In the genomic region with DNA sequence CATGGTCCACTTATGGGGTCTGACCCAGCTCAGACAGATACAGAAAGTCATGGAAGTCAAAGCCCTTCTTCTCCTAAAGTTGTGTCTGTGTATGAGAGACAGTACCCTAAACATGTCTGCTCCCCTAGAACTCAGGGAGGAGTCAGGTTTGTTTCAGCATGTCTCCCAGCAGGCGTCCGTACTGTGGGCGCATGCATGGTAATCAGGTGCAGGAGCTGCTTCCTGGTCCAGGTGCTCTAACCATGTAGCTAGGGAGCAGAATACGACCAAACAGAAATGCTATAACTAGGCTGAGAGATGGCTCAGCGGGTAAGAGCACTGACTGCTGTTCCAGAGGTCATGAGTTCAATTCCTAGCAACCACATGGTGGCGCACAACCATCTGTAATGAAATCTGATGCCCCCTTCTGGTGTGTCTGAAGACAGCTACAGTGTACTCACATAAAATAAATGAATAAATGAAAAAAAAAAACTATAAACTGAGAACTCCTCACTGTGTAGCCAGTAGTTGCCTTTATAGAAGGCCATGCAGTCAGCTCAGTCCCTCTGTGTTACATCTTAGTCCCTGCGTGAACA, we compare ENCODE assay signal across 10 mouse cellular contexts. TPM values are rescaled to one million over a fixed set of nuclear protein-coding genes. Genes with fewer than 3 reads are reported as not detected.
DNase-seq lines count a peak whose midpoint lies in the region; ATAC-seq and TF ChIP-seq lines count a peak whose summit lies in the region.
"Had no signal": no experiment of that assay in that cellular context is flagged by ENCODE, and none has a peak within 500 bp of the region (broad histone marks: within the 10 kb centered on the region; RNA-seq: fewer than 3 reads in every experiment).

No protein-coding gene starts in this region.

- H3K9me3 ChIP-seq in kidney, postnatal 0 days (replicated peaks; ENCODE audit: low read length), result no peaks in the 10 kb centered on the region
- H3K9me3 ChIP-seq in ES-E14 (ENCODE audit: control insufficient read depth, insufficient read depth, low read depth, low read length), result no peaks in the 10 kb centered on the region
- no peaks in the 10 kb centered on the region for H3K9me3 ChIP-seq in liver, embryonic 15.5 days (replicated peaks)

- no peaks in the 10 kb centered on the region for H3K4me1 ChIP-seq in kidney, postnatal 0 days (replicated peaks; ENCODE audit: insufficient read depth, low read length)
- H3K4me1 ChIP-seq in ES-E14 (ENCODE audit: control insufficient read depth in 2 of 2, insufficient read depth in 2 of 2, low read length in 2 of 2, poor library complexity in 1 of 2), result peaks cover 12 to 31% of the 10 kb centered on the region in 2 experiments
- H3K4me1 ChIP-seq in liver, embryonic 15.5 days (replicated peaks), result peaks cover 40% of the 10 kb centered on the region

- no peak overlapping the region for H3K4me2 ChIP-seq in kidney, postnatal 0 days (ENCODE audit: low read length)
- H3K4me2 ChIP-seq in liver, embryonic 15.5 days, result no peak overlapping the region

- no peak for ATAC-seq in kidney, postnatal 0 days (replicated peaks; ENCODE audit: low FRiP score, low read depth)
- peak; percentile 6; the same call in 1 of the 2 replicates for ATAC-seq in liver, embryonic 15.5 days (ENCODE audit: insufficient read depth)
- ATAC-seq: forebrain, embryonic 14.5 days had no signal

- H3K36me3 ChIP-seq in kidney, postnatal 0 days (ENCODE audit: insufficient read depth, low read length), result no peaks in the 10 kb centered on the region
- no peaks in the 10 kb centered on the region for H3K36me3 ChIP-seq in ES-E14 (ENCODE audit: control insufficient read depth, insufficient read depth, low read length, poor library complexity, severe bottlenecking)
- no peaks in the 10 kb centered on the region for H3K36me3 ChIP-seq in liver, embryonic 15.5 days (replicated peaks)

- no peak overlapping the region for H3K4me3 ChIP-seq in gastrocnemius, adult 2 months
- no peak overlapping the region for H3K4me3 ChIP-seq in kidney, postnatal 0 days (replicated peaks; ENCODE audit: low read depth, low read length)
- no peak overlapping the region for H3K4me3 ChIP-seq in ES-E14 (ENCODE audit: insufficient read depth in 1 of 2, low read depth in 1 of 2, low read length in 2 of 2, poor library complexity in 1 of 2, severe bottlenecking in 1 of 2)
- H3K4me3 ChIP-seq in liver, embryonic 15.5 days (replicated peaks), result no peak overlapping the region

- no peak overlapping the region for H3K27ac ChIP-seq in gastrocnemius, adult 2 months
- H3K27ac ChIP-seq in kidney, postnatal 0 days, result peak overlapping the region; percentile 27; the same call in 1 of the 2 replicates
- H3K27ac ChIP-seq in ES-E14 (ENCODE audit: insufficient read depth, low read depth, low read length, poor library complexity, severe bottlenecking), result peak overlapping the region; percentile 26; the same call in 1 of the 2 replicates
- H3K27ac ChIP-seq in liver, embryonic 15.5 days (replicated peaks), result peak overlapping the region; percentile 71

- H3K27me3 ChIP-seq in kidney, postnatal 0 days (ENCODE audit: insufficient read depth, low read length), result no peaks in the 10 kb centered on the region
- H3K27me3 ChIP-seq in liver, embryonic 15.5 days, result no peaks in the 10 kb centered on the region

- peak; percentile 14; the same call in 1 of the 2 replicates for TF ChIP-seq CTCF in gastrocnemius, adult 2 months (IDR thresholded peaks at IDR 0.05)
- peak; percentile 54 for TF ChIP-seq CTCF in kidney, postnatal 0 days (IDR thresholded peaks at IDR 0.05; ENCODE audit: low read depth)

- intact Hi-C loops in gastrocnemius, adult 2 months (cut with DNase I), result loop anchor here (5.0 kb wide), 1 partner anchor 51 kb away; a partner anchor contains a TSS

- in situ Hi-C loops in ES-E14 (cut with MboI; ENCODE audit: low sequenced_read_pairs in 2 of 2, unreplicated experiment in 2 of 2), result no loop called here

- H3K9ac ChIP-seq in kidney, postnatal 0 days (ENCODE audit: low read depth, low read length), result no peak overlapping the region
- no peak overlapping the region for H3K9ac ChIP-seq in ES-E14 (ENCODE audit: insufficient read depth, low read depth, low read length, poor library complexity, severe bottlenecking)
- no peak overlapping the region for H3K9ac ChIP-seq in liver, embryonic 15.5 days

- DNase-seq in gastrocnemius, adult 2 months, result no peak
- DNase-seq in gastrocnemius, postnatal 4 days (ENCODE audit: low spot score in 2 of 2), result no peak
- DNase-seq in kidney, postnatal 0 days (ENCODE audit: low spot score), result no peak
- no peak for DNase-seq in kidney, postnatal 36 days
- no peak for DNase-seq in ES-E14 (ENCODE audit: low read depth, low spot score)
- no peak for DNase-seq in layer of hippocampus, postnatal 10 days (ENCODE audit: low spot score in 2 of 2)
- DNase-seq in cerebellum, postnatal 36 days, result no peak
- DNase-seq: lung, adult 2 months had no signal

- WGBS in kidney, postnatal 0 days, result 73% methylated on average over 7 of the region's 7 CpGs
- 45% methylated on average over 7 of the region's 7 CpGs for WGBS in liver, embryonic 15.5 days (ENCODE audit: insufficient replicate concordance)

TF ChIP-seq in ES-E14, 5 proteins besides CTCF, POLR2A, EP300 and RAD21:
- no peak for TF ChIP-seq HCFC1 (IDR thresholded peaks at IDR 0.05; ENCODE audit: borderline replicate concordance, insufficient read depth, low read length)
- no peak for TF ChIP-seq ZC3H11A (IDR thresholded peaks at IDR 0.05; ENCODE audit: borderline replicate concordance, low read depth, low read length)

RNA-seq across cellular contexts. Expression of a gene that starts 47.4 kb away (rescaled TPM):
- total RNA-seq in gastrocnemius, adult 2 months (2021), result 10 to 100 TPM; 26.3 to 36.9 TPM
- total RNA-seq in gastrocnemius, postnatal 4 days (2021), result 10 to 100 TPM; 31.6 to 39.0 TPM
- 2.4 and 3.7 TPM in 2 replicates for polyA plus RNA-seq in kidney, postnatal 0 days (2015; fragmentation: Nextera tagmentation; extraction: Ambion mirVana)
- total RNA-seq in ES-E14 (2012; rRNA removed), result 6.1 and 8.8 TPM in 2 replicates
- 2.4 and 2.6 TPM in 2 replicates for polyA plus RNA-seq in liver, embryonic 15.5 days (2015; fragmentation: Nextera tagmentation; extraction: Ambion mirVana)
- 10 to 100 TPM; 37.9 to 38.9 TPM for total RNA-seq in layer of hippocampus, postnatal 10 days (2021)

RNA-seq across cellular contexts. Expression of a gene that starts 52.5 kb away (rescaled TPM):
- 10 to 100 TPM; 22.9 to 29.6 TPM for total RNA-seq in gastrocnemius, adult 2 months (2021)
- 10 to 100 TPM; 36.4 to 38.6 TPM for total RNA-seq in gastrocnemius, postnatal 4 days (2021)
- 41.7 and 41.9 TPM in 2 replicates for polyA plus RNA-seq in kidney, postnatal 0 days (2015; fragmentation: Nextera tagmentation; extraction: Ambion mirVana)
- total RNA-seq in ES-E14 (2012; rRNA removed), result 8.2 and 8.8 TPM in 2 replicates
- 11.9 and 13.4 TPM in 2 replicates for polyA plus RNA-seq in liver, embryonic 15.5 days (2015; fragmentation: Nextera tagmentation; extraction: Ambion mirVana)
- total RNA-seq in layer of hippocampus, postnatal 10 days (2021), result 10 to 100 TPM; 12.7 to 13.1 TPM
